Mouse (Mus musculus): ENCODE measurements around the gene Slf2. TPM values are rescaled to one million over a fixed set of nuclear protein-coding genes. Genes with fewer than 3 reads are reported as not detected.

The Slf2 gene
- total and polyA plus RNA-seq, 3 experiments: 30.2 to 109 (median 35.4) TPM

- H3K9ac ChIP-seq (ENCODE audit: control insufficient read depth, low read depth, low read length, poor library complexity, severe bottlenecking): no peak overlapping the region
- no peak for TF ChIP-seq EP300 (IDR thresholded peaks at IDR 0.05; ENCODE audit: low read depth in 1 of 2, low read length in 2 of 2)
- TF ChIP-seq RCOR1 (IDR thresholded peaks at IDR 0.05; ENCODE audit: low read depth, low read length): no peak
- TF ChIP-seq ZKSCAN1 (IDR thresholded peaks at IDR 0.05; ENCODE audit: low read depth, low read length): no peak
- no peak for TF ChIP-seq E2F4 (IDR thresholded peaks at IDR 0.05; ENCODE audit: borderline replicate concordance, low read depth, low read length)
- TF ChIP-seq BHLHE40 (IDR thresholded peaks at IDR 0.05; ENCODE audit: borderline replicate concordance, low read depth, low read length): no peak
- no peaks in the 10 kb centered on the region for H3K9me3 ChIP-seq (replicated peaks; ENCODE audit: insufficient read depth, low read length)
- H3K79me2 ChIP-seq (ENCODE audit: control insufficient read depth, insufficient read depth, low read length, poor library complexity): no peaks in the 10 kb centered on the region
- peaks cover 2 to 6% of the 10 kb centered on the region in 2 experiments; a peak in 1 of 4 replicates for H3K27me3 ChIP-seq (ENCODE audit: control insufficient read depth in 1 of 2, insufficient read depth in 2 of 2, low read length in 2 of 2)
- no peaks in the 10 kb centered on the region for H3K36me3 ChIP-seq (ENCODE audit: control insufficient read depth in 1 of 2, insufficient read depth in 2 of 2, low read length in 2 of 2)
- no peaks in the 10 kb centered on the region for H3K4me1 ChIP-seq (ENCODE audit: control insufficient read depth in 1 of 2, insufficient read depth in 2 of 2, low read length in 2 of 2)
- H3K4me3 ChIP-seq (ENCODE audit: control insufficient read depth in 1 of 2, insufficient read depth in 1 of 2, low read depth in 2 of 2, low read length in 2 of 2): no peak overlapping the region
- no peak for DNase-seq (ENCODE audit: low read depth, low spot score)
- no peak overlapping the region for H3K27ac ChIP-seq (ENCODE audit: control insufficient read depth, low read depth, low read length)
These were observed 41.4 kb upstream of the Slf2 start for GRCm38 (mm10) chr19:44889548-44889947.

GRCm38 (mm10) chr19:44891446-44891845 lies 39.5 kb upstream of the Slf2 start:
- no peak overlapping the region for H3K27ac ChIP-seq (ENCODE audit: control insufficient read depth, low read depth, low read length)
- no peaks in the 10 kb centered on the region for H3K9me3 ChIP-seq (replicated peaks; ENCODE audit: insufficient read depth, low read length)
- no peak overlapping the region for H3K4me3 ChIP-seq (ENCODE audit: control insufficient read depth in 1 of 2, insufficient read depth in 1 of 2, low read depth in 2 of 2, low read length in 2 of 2)
- no peaks in the 10 kb centered on the region for H3K4me1 ChIP-seq (ENCODE audit: control insufficient read depth in 1 of 2, insufficient read depth in 2 of 2, low read length in 2 of 2)
- no peak for DNase-seq (ENCODE audit: low read depth, low spot score)
- no peaks in the 10 kb centered on the region for H3K36me3 ChIP-seq (ENCODE audit: control insufficient read depth in 1 of 2, insufficient read depth in 2 of 2, low read length in 2 of 2)
- no peak for TF ChIP-seq CTCF (IDR thresholded peaks at IDR 0.05 in 2 of 3, conservative IDR thresholded peaks at IDR 0.05 in 1 of 3; ENCODE audit: control insufficient read depth in 1 of 3, insufficient read depth in 1 of 3, low read depth in 2 of 3, low read length in 3 of 3, poor library complexity in 1 of 3, severe bottlenecking in 1 of 3)
- no peak for TF ChIP-seq POLR2AphosphoS2 (IDR thresholded peaks at IDR 0.05; ENCODE audit: low read length)
- TF ChIP-seq POLR2AphosphoS5 (IDR thresholded peaks at IDR 0.05; ENCODE audit: borderline replicate concordance, low read depth, low read length): no peak
- TF ChIP-seq TCF12 (IDR thresholded peaks at IDR 0.05; ENCODE audit: low read depth, low read length): no peak
- TF ChIP-seq ELF1 (IDR thresholded peaks at IDR 0.05; ENCODE audit: low read depth, low read length): no peak
- no peak for TF ChIP-seq CHD2 (IDR thresholded peaks at IDR 0.05; ENCODE audit: low read length)
- TF ChIP-seq MAFK (IDR thresholded peaks at IDR 0.05; ENCODE audit: borderline replicate concordance, low read depth, low read length): no peak
- no peak for TF ChIP-seq SIN3A (IDR thresholded peaks at IDR 0.05; ENCODE audit: low read length)
- H3K9ac ChIP-seq (ENCODE audit: control insufficient read depth, low read depth, low read length, poor library complexity, severe bottlenecking): no peak overlapping the region
- H3K79me2 ChIP-seq (ENCODE audit: control insufficient read depth, insufficient read depth, low read length, poor library complexity): no peaks in the 10 kb centered on the region
- H3K27me3 ChIP-seq (ENCODE audit: control insufficient read depth in 1 of 2, insufficient read depth in 2 of 2, low read length in 2 of 2): peaks cover under 1 to 7% of the 10 kb centered on the region in 2 experiments; a peak in 3 of 4 replicates

- H3K9ac ChIP-seq (ENCODE audit: control insufficient read depth, low read depth, low read length, poor library complexity, severe bottlenecking): no peak overlapping the region
- no peaks in the 10 kb centered on the region for H3K79me2 ChIP-seq (ENCODE audit: control insufficient read depth, insufficient read depth, low read length, poor library complexity)
- H3K36me3 ChIP-seq (ENCODE audit: control insufficient read depth in 1 of 2, insufficient read depth in 2 of 2, low read length in 2 of 2): no peaks in the 10 kb centered on the region
- no peak for DNase-seq (ENCODE audit: low read depth, low spot score)
- TF ChIP-seq USF2 (IDR thresholded peaks at IDR 0.05; ENCODE audit: borderline replicate concordance in 1 of 2, insufficient read depth in 1 of 2, low read depth in 1 of 2, low read length in 2 of 2) (no peak), MYB (IDR thresholded peaks at IDR 0.05; ENCODE audit: low read depth, low read length) (no peak)
- no peaks in the 10 kb centered on the region for H3K4me1 ChIP-seq (ENCODE audit: control insufficient read depth in 1 of 2, insufficient read depth in 2 of 2, low read length in 2 of 2)
- H3K4me3 ChIP-seq (ENCODE audit: control insufficient read depth in 1 of 2, insufficient read depth in 1 of 2, low read depth in 2 of 2, low read length in 2 of 2): no peak overlapping the region
- H3K27me3 ChIP-seq (ENCODE audit: control insufficient read depth in 1 of 2, insufficient read depth in 2 of 2, low read length in 2 of 2): peaks cover 7 to 10% of the 10 kb centered on the region in 2 experiments
- H3K9me3 ChIP-seq (replicated peaks; ENCODE audit: insufficient read depth, low read length): no peaks in the 10 kb centered on the region
- H3K27ac ChIP-seq (ENCODE audit: control insufficient read depth, low read depth, low read length): no peak overlapping the region
These were observed 37.6 kb upstream of the Slf2 start for GRCm38 (mm10) chr19:44893231-44893871.

All from MEL (cell line).